Mouse (Mus musculus): ENCODE measurements at regions not wholly inside any gene's neighbourhood (a gene's known extent, or its start where the extent isn't known, plus 50 kb on each side); places are given as distances from the start of the nearest gene placed in this dataset.

DNA sequence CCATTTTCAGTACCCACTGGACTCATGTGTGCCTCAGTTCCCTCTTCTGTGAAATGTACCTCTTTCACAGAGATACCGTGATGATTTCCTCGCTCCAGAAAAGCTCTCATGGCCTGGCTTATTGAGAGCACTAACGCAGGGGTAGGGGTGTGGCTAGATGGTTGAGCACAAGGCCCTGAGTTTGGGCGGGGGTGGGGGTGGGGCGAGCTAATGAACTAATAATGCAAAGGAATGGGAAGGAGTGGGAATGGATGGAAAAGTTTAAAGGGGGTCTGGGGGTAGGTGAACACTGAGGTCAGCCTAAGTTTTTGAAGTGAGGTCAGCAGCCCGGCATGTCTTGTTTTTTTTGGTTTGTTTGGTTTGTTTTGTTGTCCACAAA, 64.3 kb upstream of the Akt3 start:
- peak overlapping the region; percentile 58 for H3K4me3 ChIP-seq

DNA sequence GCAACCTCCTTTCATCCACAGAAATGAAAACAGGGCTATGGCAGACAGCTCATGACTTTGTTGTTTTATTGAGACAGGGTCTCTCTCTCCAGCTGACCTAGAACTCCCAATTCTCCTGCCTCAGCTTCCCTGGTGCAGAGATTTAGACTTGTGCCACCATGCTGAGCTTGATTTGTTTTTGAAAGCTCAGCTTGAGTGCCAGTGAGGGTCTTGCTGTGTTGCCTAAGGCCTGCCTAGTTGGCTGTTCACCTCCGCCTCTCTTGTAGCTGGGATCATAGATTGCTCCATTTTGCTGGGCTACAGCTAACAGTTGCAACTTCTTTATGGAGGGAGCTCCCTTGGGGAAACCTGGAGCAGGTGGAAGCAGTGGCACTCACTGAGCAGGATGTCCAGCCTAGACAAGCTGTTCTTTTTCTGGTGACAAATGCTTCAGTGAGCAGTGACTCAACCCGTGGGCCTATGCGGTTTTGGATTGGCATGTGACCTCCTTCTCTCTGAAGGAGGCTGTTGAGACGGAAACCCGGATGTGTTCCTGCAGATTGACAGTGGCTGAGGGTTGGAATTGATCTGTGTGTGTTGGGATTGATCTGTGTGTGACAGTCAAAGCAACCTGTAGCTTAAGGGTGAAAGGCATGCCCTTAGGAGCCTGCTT, 63.8 kb upstream of the Akt3 start:
- Histone ChIP-seq H3K9me3 (replicated peaks) (no peaks in the 10 kb centered on the region; the same call in 1 of the 2 replicates), H3K4me3 (peak overlapping the region; percentile 58), H3K4me1 (peaks cover 31% of the 10 kb centered on the region), H3K27me3 (ENCODE audit: low read depth, poor library complexity, severe bottlenecking) (no peaks in the 10 kb centered on the region), H3K36me3 (no peaks in the 10 kb centered on the region), H3K27ac (replicated peaks) (peak overlapping the region; percentile 93)
- 30% methylated on average over 5 of the region's 5 CpGs for WGBS
- peak; percentile 37 for DNase-seq (ENCODE audit: low spot score)

More for the DNA sequence above, 64.3 kb upstream of the Akt3 start:
- DNase-seq (ENCODE audit: low spot score): peak; percentile 69
- Histone ChIP-seq H3K4me1 (peaks cover 31% of the 10 kb centered on the region), H3K9me3 (replicated peaks) (no peaks in the 10 kb centered on the region; the same call in 1 of the 2 replicates), H3K27ac (replicated peaks) (peak overlapping the region; percentile 93), H3K36me3 (no peaks in the 10 kb centered on the region), H3K27me3 (ENCODE audit: low read depth, poor library complexity, severe bottlenecking) (no peaks in the 10 kb centered on the region)
- WGBS: under 1% methylated on average over 6 of the region's 6 CpGs

DNA sequence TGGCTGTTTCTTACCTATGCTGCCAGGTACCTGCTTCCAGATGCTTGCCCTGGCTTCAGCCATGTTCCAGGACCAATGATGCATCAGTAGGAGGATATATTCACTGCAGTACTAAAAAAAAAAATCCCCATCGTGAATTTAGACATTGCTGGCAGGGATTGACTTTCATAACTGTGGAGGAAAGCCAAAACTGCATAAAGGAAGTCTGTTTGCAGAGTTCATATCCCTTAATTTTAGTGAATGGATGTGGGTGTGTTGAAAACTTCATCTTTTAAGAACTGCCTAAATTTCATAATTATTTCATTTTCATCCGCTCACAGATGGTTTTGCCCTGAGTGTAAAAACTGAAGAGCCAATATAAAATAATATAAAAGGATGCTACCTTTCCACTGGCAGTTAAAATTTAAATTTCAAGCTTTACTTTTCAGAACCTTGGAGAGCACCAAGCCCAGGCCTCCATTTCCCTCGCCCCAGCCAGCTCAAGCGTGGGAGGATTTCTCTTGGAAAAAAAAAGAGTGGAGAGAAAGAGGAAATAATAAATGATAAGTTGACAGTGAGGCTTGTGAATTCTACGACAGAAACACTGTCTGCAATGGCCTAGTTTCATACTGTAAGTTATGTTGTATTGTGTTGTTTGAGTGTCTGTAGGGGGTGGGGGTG, 50.3 kb upstream of the Akt3 start:
- H3K27me3 ChIP-seq (ENCODE audit: low read depth, poor library complexity, severe bottlenecking): no peaks in the 10 kb centered on the region
- no peak overlapping the region for H3K4me3 ChIP-seq
- no peaks in the 10 kb centered on the region for H3K36me3 ChIP-seq
- peaks cover 20% of the 10 kb centered on the region for H3K4me1 ChIP-seq
- no peak for DNase-seq (ENCODE audit: low spot score)
- H3K9me3 ChIP-seq (replicated peaks): no peaks in the 10 kb centered on the region
- 37% methylated on average over 5 of the region's 5 CpGs for WGBS
- no peak overlapping the region for H3K27ac ChIP-seq (replicated peaks)
